Mouse (Mus musculus) forebrain, embryonic 11.5 days (tissue): Measurements from ENCODE around the gene Ccnyl1. TPM values are rescaled to one million over a fixed set of nuclear protein-coding genes. Genes with fewer than 3 reads are reported as not detected.

Source experiments
- ATAC-seq: fragments of 200-750 bp; cut with Nextera tagmentation; replicated peaks from 2 replicates; pipeline ENCODE4 v1.8.0; 2017; ENCODE audit warnings: moderate TSS enrichment; ENCODE audit not compliant: low FRiP score
- DNase-seq: peaks from one replicate; pipeline ENCODE4 v3.0.0-alpha.2; 2017; ENCODE audit warnings: low spot score
- H3K27ac ChIP-seq: fragments of 300-500 bp; sonication (generic); 2 replicates; pipeline ENCODE4 v1.5.1; 2014; ENCODE audit warnings: low read depth, low read length
- H3K27me3 ChIP-seq: fragments of 300-500 bp; sonication (generic); 2 replicates; pipeline ENCODE4 v1.6.1; 2014; ENCODE audit warnings: mild to moderate bottlenecking, low read length, mixed read lengths; ENCODE audit not compliant: control insufficient read depth, insufficient read depth
- H3K36me3 ChIP-seq: fragments of 300-500 bp; sonication (generic); 2 replicates; pipeline ENCODE4 v1.6.1; 2014; ENCODE audit warnings: mild to moderate bottlenecking, low read length, moderate library complexity, mixed read lengths; ENCODE audit not compliant: control insufficient read depth, insufficient read depth
- H3K4me1 ChIP-seq: fragments of 300-500 bp; sonication (generic); replicated peaks from 2 replicates; pipeline ENCODE4 v1.6.1; 2014; ENCODE audit warnings: low read length, mixed read lengths; ENCODE audit not compliant: control insufficient read depth, insufficient read depth
- H3K4me2 ChIP-seq: fragments of 300-500 bp; sonication (generic); 2 replicates; pipeline ENCODE4 v1.6.1; 2014; ENCODE audit warnings: low read depth, mild to moderate bottlenecking, low read length, moderate library complexity, mixed read lengths; ENCODE audit not compliant: severe bottlenecking
- H3K4me3 ChIP-seq: fragments of 300-500 bp; sonication (generic); 2 replicates; pipeline ENCODE4 v1.5.1; 2014; ENCODE audit warnings: low read depth, low read length
- H3K9ac ChIP-seq: fragments of 300-500 bp; sonication (generic); 2 replicates; pipeline ENCODE4 v1.6.1; 2014; ENCODE audit warnings: low read length
- H3K9me3 ChIP-seq: fragments of 300-500 bp; sonication (generic); 2 replicates; pipeline ENCODE4 v1.6.1; 2016; ENCODE audit warnings: low read length, mixed read lengths; ENCODE audit not compliant: control insufficient read depth
- WGBS: fragments of 180-500 bp; shearing (Covaris S2); extraction: QIAGEN DNeasy Blood & Tissue Kit; methylation state at CpG from one replicate; pipeline ENCODE4 v1.1.7; 2014; 5-methylcytosine and 5-hydroxymethylcytosine counted together
- polyA plus RNA-seq: library from polyadenylated mRNA; unstranded; fragments of >200 nt; fragmentation: Nextera tagmentation; extraction: Ambion mirVana; gene quantifications from 2 replicates; pipeline ENCODE4 v1.2.1, GENCODE M21; 2014

Ccnyl1 gene
- polyA plus RNA-seq, 1 experiment from 2014 or later = 10.6 TPM

DNA sequence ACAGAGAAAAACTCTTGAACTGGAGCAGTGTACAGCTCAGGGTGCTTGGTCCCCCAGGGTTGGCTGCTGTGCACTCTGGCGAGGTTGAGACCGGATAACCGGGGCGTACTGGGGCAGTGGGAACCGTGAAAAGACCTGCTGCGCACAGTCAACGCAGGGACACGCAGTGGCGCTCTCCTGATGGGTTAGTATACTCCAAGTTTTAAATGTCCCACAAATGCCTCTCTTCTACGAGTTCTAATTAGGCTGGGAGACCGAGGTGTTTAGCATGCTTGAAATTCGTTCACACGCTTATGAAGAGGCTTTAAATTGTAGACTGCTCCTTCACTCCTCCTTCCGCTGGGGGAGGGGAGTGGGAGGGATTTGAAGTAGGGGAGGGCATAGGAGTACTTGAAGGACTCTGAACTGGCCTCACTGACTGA is 48.4 kb downstream of the Ccnyl1 start:
- WGBS = under 1% methylated on average over 14 of the region's 14 CpGs

DNA sequence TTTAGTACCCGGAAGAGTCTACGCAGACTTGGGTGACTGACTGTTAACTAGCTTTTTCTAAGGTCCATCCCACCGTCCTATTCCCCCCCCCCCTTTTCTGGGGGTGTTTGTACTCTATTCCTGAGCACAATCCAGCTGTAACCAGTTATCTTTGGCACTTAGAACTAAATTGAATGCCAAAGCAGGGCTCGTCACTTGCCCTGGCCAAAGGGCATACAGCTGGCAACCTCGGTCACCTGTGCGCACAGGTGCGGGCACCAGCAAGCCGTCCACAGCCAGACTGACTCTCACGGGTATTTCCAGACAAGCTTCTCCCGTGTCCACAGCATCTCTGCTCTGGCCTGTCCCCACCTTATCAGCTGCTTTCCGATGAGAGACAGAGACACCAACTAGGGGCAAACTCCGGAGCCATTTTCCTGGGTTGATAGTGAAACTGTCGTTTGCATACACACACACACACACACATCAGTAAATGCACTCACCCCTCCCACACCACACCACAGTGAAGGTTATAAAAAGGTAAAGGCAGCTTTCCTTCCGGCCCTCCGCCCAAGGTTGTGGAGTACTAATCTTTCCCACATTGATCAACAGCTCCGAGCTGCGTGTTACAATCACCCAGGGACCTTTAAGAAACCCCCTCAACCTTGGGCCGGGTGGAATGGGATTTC is 52.6 kb downstream of the Ccnyl1 start:
- no peak for ATAC-seq
- H3K9ac ChIP-seq = no peak overlapping the region
- H3K4me1 ChIP-seq = peaks cover 6% of the 10 kb centered on the region; the same call in 1 of the 2 replicates
- 88% methylated on average over 18 of the region's 18 CpGs for WGBS
- no peaks in the 10 kb centered on the region for H3K36me3 ChIP-seq
- DNase-seq = no peak
- H3K4me2 ChIP-seq = no peak overlapping the region
- no peak overlapping the region for H3K27ac ChIP-seq
- no peak overlapping the region for H3K4me3 ChIP-seq
- H3K9me3 ChIP-seq = no peaks in the 10 kb centered on the region
- H3K27me3 ChIP-seq = peaks cover 10% of the 10 kb centered on the region; the same call in 1 of the 2 replicates

More for the DNA sequence above, 48.4 kb downstream of the Ccnyl1 start:
- no peaks in the 10 kb centered on the region for H3K36me3 ChIP-seq
- no peaks in the 10 kb centered on the region for H3K9me3 ChIP-seq
- peaks cover 21% of the 10 kb centered on the region for H3K4me1 ChIP-seq
- ATAC-seq = no peak
- peak overlapping the region; percentile 59 for H3K4me3 ChIP-seq
- H3K27ac ChIP-seq = 0 out of 2 replicates have a peak overlapping the region, but pooled peaks have one; percentile 25
- H3K9ac ChIP-seq = peak overlapping the region; percentile 29; the same call in 1 of the 2 replicates
- peak; percentile 64 for DNase-seq
- peak overlapping the region; percentile 98 for H3K4me2 ChIP-seq
- H3K27me3 ChIP-seq = peaks cover 36% of the 10 kb centered on the region

DNA sequence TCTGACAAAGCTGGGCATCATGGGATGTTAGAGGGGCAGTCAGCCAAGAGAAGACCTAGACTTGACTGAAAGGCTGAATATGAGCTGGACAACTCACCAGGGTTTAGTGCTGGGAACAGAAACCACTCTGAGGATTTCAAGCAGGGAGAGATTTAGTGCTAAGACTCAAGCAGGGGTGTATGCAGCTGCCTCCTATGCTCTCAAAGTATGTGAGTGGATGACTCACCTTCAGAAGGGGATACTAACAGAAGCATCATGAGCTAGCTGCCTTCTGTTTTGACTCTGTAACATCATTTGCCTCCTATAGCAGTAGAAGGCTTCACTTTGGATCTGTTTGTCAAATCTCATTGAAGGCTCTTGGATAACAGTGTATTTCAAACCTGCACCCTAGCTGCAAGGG is 54.4 kb downstream of the Ccnyl1 start:
- Histone ChIP-seq H3K27me3 (peaks cover 2% of the 10 kb centered on the region; the same call in 1 of the 2 replicates), H3K4me3 (no peak overlapping the region), H3K36me3 (no peaks in the 10 kb centered on the region), H3K4me2 (no peak overlapping the region), H3K27ac (no peak overlapping the region), H3K9me3 (no peaks in the 10 kb centered on the region), H3K4me1 (no peaks in the 10 kb centered on the region), H3K9ac (no peak overlapping the region)
- no peak for DNase-seq
- ATAC-seq = no peak

DNA sequence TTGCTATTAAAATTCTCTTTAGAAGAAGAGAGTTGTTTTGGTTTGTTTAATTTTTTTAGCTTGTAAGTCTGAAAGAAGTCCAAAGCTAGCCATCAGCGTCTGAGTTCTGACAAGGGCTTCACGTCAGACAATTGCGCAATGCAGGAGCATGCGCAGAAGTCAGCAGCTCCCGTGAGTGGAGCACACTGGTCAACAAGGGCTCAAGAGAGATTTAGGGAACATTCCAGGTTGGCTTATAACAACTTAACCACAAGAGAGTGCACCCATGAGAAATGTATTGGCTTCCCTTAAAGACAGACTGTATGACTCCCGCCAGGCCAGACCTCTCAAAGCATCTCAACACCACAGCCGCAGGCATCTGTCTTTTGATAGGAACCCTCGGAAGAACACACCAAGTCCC is 62.9 kb downstream of the Ccnyl1 start:
- no peak overlapping the region for H3K4me3 ChIP-seq
- H3K9me3 ChIP-seq = no peaks in the 10 kb centered on the region
- no peak overlapping the region for H3K9ac ChIP-seq
- ATAC-seq = no peak
- no peaks in the 10 kb centered on the region for H3K4me1 ChIP-seq
- H3K27me3 ChIP-seq = no peaks in the 10 kb centered on the region
- DNase-seq = no peak
- H3K36me3 ChIP-seq = no peaks in the 10 kb centered on the region
- H3K27ac ChIP-seq = no peak overlapping the region
- WGBS = 93% methylated on average over 8 of the region's 8 CpGs
- H3K4me2 ChIP-seq = no peak overlapping the region

DNA sequence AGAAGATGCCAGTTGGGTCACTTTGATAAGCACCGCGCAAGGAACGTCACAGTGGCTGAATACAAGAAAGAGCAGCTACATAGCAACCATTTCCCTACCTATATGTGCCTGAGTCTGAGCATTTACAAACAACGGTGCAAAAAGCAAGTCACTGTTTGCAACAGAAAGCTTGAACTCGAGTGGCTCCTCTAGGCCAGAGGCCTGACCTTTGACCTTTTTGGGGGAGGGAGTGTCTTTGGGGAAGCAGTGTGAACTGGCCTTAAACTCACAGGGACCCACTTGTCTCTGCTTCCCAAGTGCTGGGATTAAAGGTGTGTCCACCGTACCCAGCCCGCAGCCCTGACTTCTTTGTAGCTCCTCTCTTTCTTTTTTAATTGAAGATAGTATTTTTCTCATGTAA is 63.4 kb downstream of the Ccnyl1 start:
- no peaks in the 10 kb centered on the region for H3K27me3 ChIP-seq
- no peak overlapping the region for H3K4me2 ChIP-seq
- H3K4me1 ChIP-seq = no peaks in the 10 kb centered on the region
- no peaks in the 10 kb centered on the region for H3K36me3 ChIP-seq
- DNase-seq (no peak), ATAC-seq (no peak)
- H3K9me3 ChIP-seq = no peaks in the 10 kb centered on the region
- WGBS = 71% methylated on average over 7 of the region's 7 CpGs
- no peak overlapping the region for H3K27ac ChIP-seq
- no peak overlapping the region for H3K9ac ChIP-seq
- H3K4me3 ChIP-seq = no peak overlapping the region

DNA sequence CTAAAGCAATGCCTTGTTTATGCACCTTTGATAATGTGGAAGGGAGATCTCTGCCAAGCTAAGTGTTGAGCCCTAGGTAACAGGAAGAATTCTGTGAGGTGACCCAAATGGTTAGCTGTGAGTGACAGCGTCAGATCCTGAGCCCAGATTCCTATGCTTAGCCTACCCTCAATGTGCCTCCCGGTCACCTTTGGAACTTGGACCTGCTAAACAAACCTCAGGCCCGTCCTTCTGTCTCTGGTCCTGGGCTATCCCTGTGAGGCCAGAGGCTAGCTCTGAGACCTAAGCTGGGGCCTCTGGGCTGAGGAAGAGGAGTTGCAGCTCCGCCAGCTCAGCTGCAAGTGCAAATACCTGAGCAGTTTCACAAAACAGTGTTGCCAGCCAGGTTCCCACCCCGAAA is 64.4 kb downstream of the Ccnyl1 start:
- 93% methylated on average over 5 of the region's 5 CpGs for WGBS
- DNase-seq (no peak), ATAC-seq (no peak)
- H3K27ac ChIP-seq = no peak overlapping the region
- H3K4me2 ChIP-seq = no peak overlapping the region
- no peak overlapping the region for H3K4me3 ChIP-seq
- H3K36me3 ChIP-seq = no peaks in the 10 kb centered on the region
- no peaks in the 10 kb centered on the region for H3K9me3 ChIP-seq
- H3K4me1 ChIP-seq = no peaks in the 10 kb centered on the region
- H3K27me3 ChIP-seq = no peaks in the 10 kb centered on the region
- no peak overlapping the region for H3K9ac ChIP-seq

- WGBS = 68% methylated on average over 7 of the region's 7 CpGs
- no peak for ATAC-seq
These were observed 65.8 kb downstream of the Ccnyl1 start for GRCm38 (mm10) chr1:64755971-64756639.

DNA sequence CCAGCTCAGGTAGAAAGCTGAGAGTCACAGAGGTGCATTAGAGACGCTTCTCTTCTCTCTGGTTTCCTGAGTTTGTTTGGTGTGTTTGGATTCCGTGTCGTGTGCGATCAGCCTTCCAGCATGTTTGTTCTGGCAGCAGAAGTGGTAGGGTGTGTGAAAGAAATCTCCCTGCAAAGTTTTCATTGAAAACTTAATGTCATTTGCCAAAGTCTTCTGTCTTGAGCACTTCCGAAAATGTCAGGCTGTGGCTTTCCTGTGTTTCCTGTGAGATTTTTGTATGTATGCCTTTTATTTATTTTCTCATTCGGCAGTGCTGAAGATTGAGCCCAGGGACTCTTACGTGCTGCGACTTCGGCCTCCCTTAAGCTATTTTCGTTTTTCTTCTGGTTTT is 66.4 kb downstream of the Ccnyl1 start:
- Histone ChIP-seq H3K4me1 (no peaks in the 10 kb centered on the region), H3K27me3 (no peaks in the 10 kb centered on the region), H3K27ac (no peak overlapping the region), H3K9me3 (no peaks in the 10 kb centered on the region), H3K4me3 (no peak overlapping the region), H3K4me2 (no peak overlapping the region), H3K36me3 (no peaks in the 10 kb centered on the region), H3K9ac (no peak overlapping the region)
- no peak for DNase-seq
- 80% methylated on average over 10 of the region's 10 CpGs for WGBS
- ATAC-seq = no peak

More at GRCm38 (mm10) chr1:64755971-64756639, 65.8 kb downstream of the Ccnyl1 start:
- Histone ChIP-seq H3K4me1 (no peaks in the 10 kb centered on the region), H3K27me3 (no peaks in the 10 kb centered on the region), H3K36me3 (no peaks in the 10 kb centered on the region), H3K9ac (no peak overlapping the region), H3K27ac (no peak overlapping the region), H3K4me2 (no peak overlapping the region), H3K4me3 (no peak overlapping the region), H3K9me3 (no peaks in the 10 kb centered on the region)
- no peak for DNase-seq

- WGBS = 23% methylated on average over 2 of the region's 2 CpGs
- no peaks in the 10 kb centered on the region for H3K9me3 ChIP-seq
- H3K4me3 ChIP-seq = no peak overlapping the region
- no peaks in the 10 kb centered on the region for H3K36me3 ChIP-seq
- no peak overlapping the region for H3K4me2 ChIP-seq
- ATAC-seq (no peak), DNase-seq (no peak)
- no peak overlapping the region for H3K27ac ChIP-seq
- no peaks in the 10 kb centered on the region for H3K4me1 ChIP-seq
- H3K27me3 ChIP-seq = no peaks in the 10 kb centered on the region
- no peak overlapping the region for H3K9ac ChIP-seq
These were observed 67.0 kb downstream of the Ccnyl1 start for GRCm38 (mm10) chr1:64757254-64757653.
